Mouse (Mus musculus) cerebellum, postnatal 14 days (tissue): ENCODE measurements around the gene Rpl6.
"Not testable (repeated sequence)": the region's sequence is repeated elsewhere in the genome, so short reads cannot be mapped to it uniquely, and the experiment has no call there.

ENCODE experiments used
- DNase-seq, 2 experiments: peaks; one replicate each; pipeline ENCODE4 v3.0.0; 2021; ENCODE audit warnings: mixed read lengths in 2 of 2

The Rpl6 gene

GRCm38 (mm10) chr5:121197337-121197736 lies 6.9 kb upstream of the Rpl6 start:
- DNase-seq, result no peak

- no peak for DNase-seq
Measured at GRCm38 (mm10) chr5:121198376-121198775, 5.9 kb upstream of the Rpl6 start.

GRCm38 (mm10) chr5:121201739-121202138 lies 2.5 kb upstream of the Rpl6 start:
- peak; percentile 48 to 59 for DNase-seq

- no peak for DNase-seq
Measured at GRCm38 (mm10) chr5:121202467-121202866, 1.8 kb upstream of the Rpl6 start.

GRCm38 (mm10) chr5:121205537-121206130 lies 1.4 kb downstream of the Rpl6 start:
- DNase-seq, result not testable (repeated sequence)

GRCm38 (mm10) chr5:121206540-121206939 lies 2.3 kb downstream of the Rpl6 start:
- no peak for DNase-seq

GRCm38 (mm10) chr5:121206984-121207383 lies 2.7 kb downstream of the Rpl6 start:
- no peak for DNase-seq

GRCm38 (mm10) chr5:121209755-121210600 lies 5.7 kb downstream of the Rpl6 start:
- DNase-seq, result no peak

- no peak for DNase-seq
Measured at GRCm38 (mm10) chr5:121210601-121210924, 6.3 kb downstream of the Rpl6 start.

- no peak for DNase-seq
Measured at GRCm38 (mm10) chr5:121212108-121212507, 7.8 kb downstream of the Rpl6 start.

GRCm38 (mm10) chr5:121214707-121215106 lies 10.4 kb downstream of the Rpl6 start:
- no peak for DNase-seq

- peak; percentile 87 to 88 for DNase-seq
Measured at GRCm38 (mm10) chr5:121215380-121216125, 11.3 kb downstream of the Rpl6 start.

- DNase-seq, result no peak
Measured at GRCm38 (mm10) chr5:121216126-121216446, 11.8 kb downstream of the Rpl6 start.

GRCm38 (mm10) chr5:121216584-121217312 lies 12.5 kb downstream of the Rpl6 start:
- DNase-seq, result not testable (repeated sequence)

- no peak for DNase-seq
Measured at GRCm38 (mm10) chr5:121217313-121217634, 13.0 kb downstream of the Rpl6 start.

- DNase-seq, result no peak
Measured at GRCm38 (mm10) chr5:121219190-121219589, 14.9 kb downstream of the Rpl6 start.

GRCm38 (mm10) chr5:121219980-121220731 lies 15.9 kb downstream of the Rpl6 start, which contains the start of gene Hectd4:
TSS of gene Hectd4 (plus strand) at chr5:121220219.
- DNase-seq, result peak; percentile 98 to 99

GRCm38 (mm10) chr5:121220732-121221301 lies 16.5 kb downstream of the Rpl6 start:
- peak; percentile 73 to 76 for DNase-seq

GRCm38 (mm10) chr5:121221328-121221850 lies 17.1 kb downstream of the Rpl6 start:
- peak; percentile 41 for DNase-seq

GRCm38 (mm10) chr5:121224020-121224419 lies 19.7 kb downstream of the Rpl6 start:
- not testable (repeated sequence) for DNase-seq

GRCm38 (mm10) chr5:121224856-121225255 lies 20.6 kb downstream of the Rpl6 start:
- no peak for DNase-seq

- DNase-seq, result no peak
Measured at GRCm38 (mm10) chr5:121225854-121226253, 21.6 kb downstream of the Rpl6 start.
